Mouse (Mus musculus) hindbrain, embryonic 10.5 days (tissue): Measurements from ENCODE around the gene Depp1. TPM values are rescaled to one million over a fixed set of nuclear protein-coding genes. Genes with fewer than 3 reads are reported as not detected.

Experiments used
- DNase-seq: peaks from one replicate; pipeline ENCODE4 v3.0.0-alpha.2; 2017; ENCODE audit warnings: low spot score
- H3K27ac ChIP-seq: fragments of 300-500 bp; sonication (generic); 2 replicates; pipeline ENCODE4 v1.5.1; 2016; ENCODE audit warnings: mild to moderate bottlenecking, moderate library complexity
- H3K27me3 ChIP-seq: fragments of 300-500 bp; sonication (generic); 2 replicates; pipeline ENCODE4 v1.6.1; 2016; ENCODE audit warnings: mild to moderate bottlenecking; ENCODE audit not compliant: poor library complexity, insufficient read depth, severe bottlenecking
- H3K36me3 ChIP-seq: fragments of 300-500 bp; sonication (generic); 2 replicates; pipeline ENCODE4 v1.6.1; 2016; ENCODE audit warnings: mild to moderate bottlenecking, moderate library complexity
- H3K4me1 ChIP-seq: fragments of 300-500 bp; sonication (generic); replicated peaks from 2 replicates; pipeline ENCODE4 v1.6.1; 2016; ENCODE audit warnings: mild to moderate bottlenecking
- H3K4me3 ChIP-seq: fragments of 300-500 bp; sonication (generic); 2 replicates; pipeline ENCODE4 v1.5.1; 2016; ENCODE audit warnings: mild to moderate bottlenecking, moderate library complexity
- H3K9me3 ChIP-seq: fragments of 300-500 bp; sonication (generic); 2 replicates; pipeline ENCODE4 v1.6.1; 2016; ENCODE audit warnings: mild to moderate bottlenecking, moderate library complexity
- WGBS: fragments of 180-500 bp; shearing (Covaris S2); methylation state at CpG from one replicate; pipeline ENCODE4 v1.1.7; 2016; 5-methylcytosine and 5-hydroxymethylcytosine counted together
- polyA plus RNA-seq: library from polyadenylated mRNA; unstranded; fragments of >200 nt; fragmentation: Nextera tagmentation; extraction: Ambion mirVana; gene quantifications from 2 replicates; pipeline ENCODE4 v1.2.1, GENCODE M21; 2016

The Depp1 gene
- polyA plus RNA-seq, 1 experiment from 2014 or later, result 14.7 TPM

DNA sequence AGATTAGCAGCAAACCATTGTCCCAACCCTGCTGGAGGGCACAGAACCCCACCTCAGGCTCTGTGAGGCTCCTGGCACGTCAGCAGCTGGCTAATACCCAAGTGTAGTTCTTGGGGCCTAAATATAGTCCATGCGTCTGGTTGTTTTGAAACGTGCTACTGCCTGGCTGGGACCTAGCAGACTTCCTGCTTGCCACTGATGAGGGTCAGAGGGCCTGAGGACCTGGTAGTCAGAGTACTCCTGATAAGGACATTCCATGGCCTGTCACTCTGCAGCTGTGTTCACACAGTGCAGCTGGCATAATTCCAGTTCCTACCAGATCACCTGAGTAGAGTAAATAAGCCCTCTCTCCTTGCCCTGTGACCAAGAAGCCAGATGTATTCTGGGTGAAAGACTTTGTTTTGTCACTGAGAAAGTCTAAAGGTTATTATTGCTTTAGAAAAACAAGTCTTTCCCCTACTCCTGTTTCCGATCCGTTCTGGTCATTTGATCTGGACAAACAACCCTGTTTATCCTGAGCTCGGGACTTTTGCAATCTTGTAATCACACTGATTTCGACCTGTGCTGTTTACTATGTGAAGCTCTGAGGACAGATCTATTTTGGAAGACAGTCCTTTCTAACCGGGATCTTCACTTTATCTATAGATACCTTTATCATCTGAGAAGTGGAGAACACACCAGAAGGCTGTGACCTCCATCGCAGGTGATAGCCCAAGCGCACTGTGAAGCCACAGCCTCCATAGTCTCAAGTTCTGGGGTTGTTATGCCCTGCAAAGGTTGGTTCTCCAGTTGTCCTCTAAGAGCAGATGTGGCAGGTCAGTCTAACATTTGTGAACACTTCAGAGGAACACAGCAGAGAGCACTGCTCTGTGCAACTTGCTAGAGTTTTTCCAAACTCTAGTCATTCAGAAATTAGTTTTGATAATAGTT lies 14.9 kb upstream of the Depp1 start:
- H3K36me3 ChIP-seq, result peaks cover 70% of the 10 kb centered on the region
- 73% methylated on average over 10 of the region's 10 CpGs for WGBS

DNA sequence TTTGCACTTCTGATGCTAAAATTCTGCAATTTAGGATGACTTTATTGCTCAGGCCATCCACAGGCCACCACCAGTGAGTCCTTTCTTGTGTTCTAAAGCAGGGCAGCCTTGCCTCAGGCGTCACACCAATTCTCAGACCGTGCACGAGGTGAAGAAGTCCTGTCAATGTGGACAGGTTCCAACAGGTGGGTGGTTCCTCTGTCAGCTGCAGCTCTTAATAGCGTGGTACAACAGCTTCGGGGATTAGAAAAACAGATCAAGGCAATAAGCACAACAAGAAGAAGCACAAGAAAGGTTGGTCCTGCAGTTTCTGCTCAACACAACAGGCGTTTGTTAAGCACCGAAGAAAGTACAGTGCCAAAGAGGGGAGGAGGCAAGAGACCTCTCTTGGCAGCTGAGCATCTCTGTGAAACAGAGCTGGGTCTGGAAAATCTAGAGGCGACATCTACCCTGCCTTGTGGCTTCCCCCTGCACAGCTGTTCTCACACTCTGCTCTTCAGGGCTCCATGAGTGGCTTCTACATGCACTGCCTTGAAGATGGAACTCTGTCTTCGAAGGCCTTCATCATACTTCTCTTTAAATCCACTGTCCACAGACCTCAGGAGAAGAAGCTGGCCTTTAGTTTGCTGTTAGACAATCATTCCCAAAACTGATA lies 13.7 kb upstream of the Depp1 start:
- no peaks in the 10 kb centered on the region for H3K4me1 ChIP-seq
- H3K27me3 ChIP-seq, result no peaks in the 10 kb centered on the region
- H3K36me3 ChIP-seq, result peaks cover 81% of the 10 kb centered on the region
- H3K9me3 ChIP-seq, result no peaks in the 10 kb centered on the region
- WGBS, result 87% methylated on average over 9 of the region's 9 CpGs
- no peak for DNase-seq
- H3K4me3 ChIP-seq, result no peak overlapping the region
- H3K27ac ChIP-seq, result no peak overlapping the region

More for the DNA sequence above, 14.9 kb upstream of the Depp1 start:
- Histone ChIP-seq H3K4me3 (no peak overlapping the region), H3K9me3 (no peaks in the 10 kb centered on the region), H3K27ac (no peak overlapping the region), H3K27me3 (no peaks in the 10 kb centered on the region), H3K4me1 (no peaks in the 10 kb centered on the region)
- no peak for DNase-seq

DNA sequence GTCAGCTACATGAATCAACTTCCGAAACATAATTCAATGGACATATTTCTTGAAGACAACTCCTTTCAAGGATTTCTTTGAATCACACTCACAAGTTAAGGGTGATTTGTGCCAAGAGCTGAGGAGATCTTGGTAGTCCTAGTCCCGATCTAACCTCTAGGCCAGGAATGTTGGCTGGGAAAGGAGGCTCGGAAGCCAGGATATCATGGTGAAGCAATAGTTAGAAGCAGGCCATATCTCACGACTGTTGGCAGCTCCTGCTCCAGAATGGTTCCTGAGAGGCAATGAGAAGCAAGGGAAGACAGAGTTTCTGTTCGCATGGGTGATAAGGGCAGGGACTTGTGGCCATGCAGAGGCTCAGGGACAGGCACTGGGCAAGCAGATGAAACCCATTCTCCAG lies 12.9 kb upstream of the Depp1 start:
- 92% methylated on average over 5 of the region's 5 CpGs for WGBS

DNA sequence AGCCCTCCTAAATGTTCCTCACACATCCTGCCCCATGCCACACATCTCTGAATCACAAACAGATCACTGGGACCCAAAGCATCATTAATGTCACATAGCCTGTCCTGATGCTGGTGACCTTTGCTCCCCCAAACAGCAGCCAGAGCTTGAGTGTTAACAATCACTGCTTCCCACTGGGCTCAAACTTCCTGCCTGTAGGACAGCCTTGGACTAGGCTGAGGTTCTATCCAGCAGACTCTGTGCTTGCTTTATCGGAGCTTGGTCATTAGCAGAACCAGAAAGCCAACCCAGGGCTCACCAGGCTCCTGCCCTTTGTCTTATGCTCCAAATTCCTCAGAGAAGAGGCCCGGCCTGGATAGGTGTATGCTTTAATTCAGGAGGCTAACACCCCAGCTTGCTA lies 11.5 kb upstream of the Depp1 start:
- H3K36me3 ChIP-seq, result peaks cover 95% of the 10 kb centered on the region
- H3K27me3 ChIP-seq, result no peaks in the 10 kb centered on the region
- H3K9me3 ChIP-seq, result no peaks in the 10 kb centered on the region
- WGBS, result 83% methylated on average over 2 of the region's 2 CpGs
- DNase-seq, result no peak
- H3K4me3 ChIP-seq, result no peak overlapping the region
- H3K4me1 ChIP-seq, result no peaks in the 10 kb centered on the region
- H3K27ac ChIP-seq, result no peak overlapping the region; the same call in 1 of the 2 replicates

More for the DNA sequence above, 12.9 kb upstream of the Depp1 start:
- H3K4me1 ChIP-seq, result no peaks in the 10 kb centered on the region
- no peak overlapping the region for H3K27ac ChIP-seq
- H3K4me3 ChIP-seq, result no peak overlapping the region
- no peaks in the 10 kb centered on the region for H3K27me3 ChIP-seq
- H3K36me3 ChIP-seq, result peaks cover 89% of the 10 kb centered on the region
- H3K9me3 ChIP-seq, result no peaks in the 10 kb centered on the region
- no peak for DNase-seq

DNA sequence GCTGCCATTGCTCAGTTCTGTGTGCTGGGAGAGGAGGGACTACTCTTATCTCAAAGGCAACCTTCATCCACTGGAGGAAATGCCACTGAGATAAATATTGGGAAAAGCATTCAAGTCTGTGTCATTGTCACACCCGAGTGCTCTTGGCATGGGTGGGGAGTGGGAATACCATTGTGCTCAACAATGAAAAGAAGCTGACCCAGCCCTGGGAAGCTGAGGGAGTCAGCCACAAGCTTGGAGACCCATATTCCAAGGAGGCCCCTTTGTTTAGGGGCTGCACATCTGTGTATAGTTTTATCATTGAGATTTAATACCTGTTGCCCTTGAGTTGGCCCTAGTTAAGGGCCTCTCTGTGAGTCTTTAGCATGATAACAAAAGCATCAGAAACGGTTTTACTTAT lies 10.7 kb upstream of the Depp1 start:
- Histone ChIP-seq H3K4me3 (no peak overlapping the region), H3K9me3 (no peaks in the 10 kb centered on the region), H3K27ac (no peak overlapping the region), H3K27me3 (no peaks in the 10 kb centered on the region), H3K4me1 (no peaks in the 10 kb centered on the region), H3K36me3 (peaks cover 95% of the 10 kb centered on the region)
- WGBS, result 69% methylated on average over 2 of the region's 2 CpGs
- DNase-seq, result no peak

DNA sequence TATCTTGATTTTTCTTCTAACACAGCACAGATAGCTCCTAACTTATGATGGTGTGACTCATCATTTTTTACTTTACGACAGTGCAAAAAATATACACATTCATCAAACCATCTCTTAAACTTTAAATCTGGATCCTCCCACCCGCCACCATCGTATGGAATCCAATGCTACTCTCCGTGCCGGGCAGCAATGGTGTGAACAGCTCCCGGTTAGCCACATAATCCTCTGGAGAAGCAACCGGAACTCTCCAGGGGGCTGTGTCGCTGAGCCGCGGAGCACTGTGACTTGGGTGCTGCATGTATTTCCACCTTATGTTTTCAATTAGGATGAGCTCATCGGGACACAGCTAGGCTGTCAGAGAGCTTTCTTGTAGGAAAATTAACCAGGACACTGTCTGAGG lies 7.5 kb upstream of the Depp1 start:
- no peak overlapping the region for H3K27ac ChIP-seq
- H3K36me3 ChIP-seq, result peaks cover 94% of the 10 kb centered on the region
- H3K9me3 ChIP-seq, result no peaks in the 10 kb centered on the region
- H3K4me1 ChIP-seq, result no peaks in the 10 kb centered on the region
- H3K4me3 ChIP-seq, result no peak overlapping the region
- WGBS, result 88% methylated on average over 11 of the region's 11 CpGs
- no peak for DNase-seq
- no peaks in the 10 kb centered on the region for H3K27me3 ChIP-seq

DNA sequence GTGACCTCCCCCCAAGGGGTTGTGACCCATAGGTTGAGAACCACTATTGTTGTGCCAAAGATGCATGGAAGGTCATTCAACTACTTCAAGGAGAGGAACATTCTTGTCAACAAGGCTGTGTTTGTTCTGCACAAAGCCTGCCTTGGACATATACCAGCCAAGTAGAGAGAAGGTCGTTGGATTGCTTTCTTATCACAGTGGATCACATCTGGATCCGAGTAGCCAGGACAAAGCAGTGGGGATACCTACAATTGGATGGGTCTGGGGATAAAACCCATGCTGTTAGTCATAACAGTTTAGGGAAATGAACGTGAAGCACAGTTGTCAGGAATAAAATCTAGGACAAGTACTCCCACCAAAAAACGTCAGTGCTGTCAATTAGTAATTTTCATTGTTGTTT lies 6.5 kb upstream of the Depp1 start:
- WGBS, result 48% methylated on average over 4 of the region's 4 CpGs
- no peaks in the 10 kb centered on the region for H3K9me3 ChIP-seq
- H3K4me1 ChIP-seq, result no peaks in the 10 kb centered on the region
- no peak overlapping the region for H3K4me3 ChIP-seq
- no peaks in the 10 kb centered on the region for H3K27me3 ChIP-seq
- peaks cover 84% of the 10 kb centered on the region for H3K36me3 ChIP-seq
- no peak for DNase-seq
- no peak overlapping the region for H3K27ac ChIP-seq

DNA sequence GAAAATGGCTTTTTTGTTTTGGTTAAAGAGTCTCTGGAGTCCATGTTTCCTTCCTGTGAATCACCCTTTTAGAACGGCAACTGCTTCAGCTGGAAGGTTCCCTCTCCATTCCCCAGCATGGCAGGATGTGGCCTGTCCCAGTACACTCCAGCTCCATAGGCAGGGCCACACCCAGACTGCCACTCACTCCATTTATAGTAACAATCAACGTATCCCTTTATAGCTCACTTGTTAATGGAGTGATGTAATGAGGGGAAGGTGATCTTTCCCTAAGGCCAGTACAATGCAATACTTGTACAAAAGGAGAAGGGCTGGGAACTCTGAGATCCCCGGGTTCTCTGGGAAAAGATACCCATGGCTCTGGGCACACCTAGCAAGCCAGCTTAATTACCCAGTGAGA lies 6.1 kb upstream of the Depp1 start:
- H3K9me3 ChIP-seq, result no peaks in the 10 kb centered on the region
- no peak for DNase-seq
- H3K36me3 ChIP-seq, result peaks cover 81% of the 10 kb centered on the region
- WGBS, result 72% methylated on average over 3 of the region's 3 CpGs
- no peaks in the 10 kb centered on the region for H3K27me3 ChIP-seq
- H3K4me3 ChIP-seq, result no peak overlapping the region
- H3K27ac ChIP-seq, result no peak overlapping the region
- H3K4me1 ChIP-seq, result no peaks in the 10 kb centered on the region

DNA sequence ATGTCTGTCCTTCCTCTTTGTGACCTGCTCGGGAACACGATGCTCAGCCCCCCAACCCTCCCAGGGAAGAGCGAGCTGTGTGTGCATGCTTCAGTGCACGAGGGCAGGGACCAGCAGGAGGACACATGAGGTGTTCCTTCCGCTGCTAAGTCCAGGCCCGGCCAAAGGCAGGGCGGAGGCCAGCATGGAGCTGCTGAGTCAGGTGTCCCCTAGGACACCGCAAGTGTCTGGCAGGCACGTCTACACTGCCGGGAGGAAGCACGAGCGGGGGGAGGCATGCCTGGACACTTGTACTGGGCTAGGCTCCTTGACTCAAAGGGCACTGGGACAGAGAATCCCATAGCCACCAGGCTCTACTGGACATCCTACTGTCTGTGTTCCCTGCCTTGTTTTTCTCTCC lies 2.6 kb upstream of the Depp1 start:
- WGBS, result 75% methylated on average over 12 of the region's 12 CpGs
- Histone ChIP-seq H3K36me3 (peaks cover 69% of the 10 kb centered on the region), H3K27me3 (no peaks in the 10 kb centered on the region)

DNA sequence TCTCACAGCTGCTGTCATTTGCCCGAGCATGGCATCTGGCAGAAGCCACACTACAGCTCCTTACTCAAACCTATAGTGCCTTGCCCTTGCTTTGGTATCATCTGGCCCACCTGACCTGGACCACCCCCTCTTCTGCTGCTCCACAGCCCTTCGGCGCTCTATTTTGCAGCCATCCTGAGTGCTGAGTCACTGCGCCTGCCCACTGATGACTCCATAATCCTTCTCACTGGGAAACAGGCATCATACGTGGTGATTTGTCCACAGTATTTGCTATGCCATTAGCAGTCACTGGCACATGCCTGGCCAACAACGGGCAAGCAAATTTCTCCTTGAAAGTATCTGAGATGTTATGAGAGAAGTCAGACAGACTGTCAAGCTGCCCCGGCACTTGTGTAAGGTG lies 598 bp upstream of the Depp1 start:
- Histone ChIP-seq H3K27ac (no peak overlapping the region), H3K27me3 (no peaks in the 10 kb centered on the region), H3K4me3 (no peak overlapping the region), H3K4me1 (peaks cover 12% of the 10 kb centered on the region), H3K9me3 (no peaks in the 10 kb centered on the region), H3K36me3 (peaks cover 55% of the 10 kb centered on the region)
- DNase-seq, result no peak
- WGBS, result 89% methylated on average over 7 of the region's 7 CpGs

More for the DNA sequence above, 2.6 kb upstream of the Depp1 start:
- peaks cover 7% of the 10 kb centered on the region for H3K4me1 ChIP-seq
- no peaks in the 10 kb centered on the region for H3K9me3 ChIP-seq
- H3K27ac ChIP-seq, result 0 out of 2 replicates have a peak overlapping the region, but pooled peaks have one; percentile 8
- no peak overlapping the region for H3K4me3 ChIP-seq
- no peak for DNase-seq

DNA sequence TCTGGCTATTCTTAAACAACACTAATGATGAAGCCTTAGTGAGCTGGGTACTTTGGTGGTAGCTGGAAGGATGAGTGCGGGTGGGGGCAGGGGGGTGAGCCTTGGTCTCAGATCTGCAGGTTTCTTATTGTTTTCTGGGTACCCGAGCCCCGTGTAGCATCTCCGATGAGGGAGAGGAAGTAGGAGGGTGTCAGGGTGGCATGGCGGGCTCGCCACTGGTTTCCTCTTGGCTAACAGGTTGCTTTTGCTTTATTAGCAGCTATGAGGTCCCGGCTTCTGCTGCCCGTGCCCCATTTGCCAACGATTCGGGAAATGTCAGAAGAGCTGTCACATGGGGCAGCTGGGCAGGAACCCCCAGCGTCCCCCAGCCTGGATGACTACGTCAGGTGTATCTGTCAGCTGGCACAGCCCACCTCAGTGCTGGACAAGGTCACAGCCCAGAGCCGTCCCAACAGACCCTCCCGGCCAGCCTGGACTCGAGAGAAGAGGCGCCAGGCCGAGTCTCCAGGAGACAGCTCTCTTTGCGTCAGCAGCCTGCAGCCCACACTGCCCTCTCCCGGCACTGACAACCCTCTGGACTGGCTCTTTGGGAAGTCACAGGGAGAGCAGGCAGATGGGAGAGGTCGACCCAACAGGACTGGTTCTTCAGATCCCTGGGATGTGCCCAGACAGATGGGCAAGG lies 1.2 kb downstream of the Depp1 start:
- Histone ChIP-seq H3K4me3 (peak overlapping the region; percentile 12; the same call in 1 of the 2 replicates), H3K27ac (peak overlapping the region; percentile 45; the same call in 1 of the 2 replicates), H3K27me3 (no peaks in the 10 kb centered on the region), H3K9me3 (no peaks in the 10 kb centered on the region), H3K4me1 (peaks cover 18% of the 10 kb centered on the region), H3K36me3 (peaks cover 48% of the 10 kb centered on the region)
- 81% methylated on average over 20 of the region's 20 CpGs for WGBS
- no peak for DNase-seq

DNA sequence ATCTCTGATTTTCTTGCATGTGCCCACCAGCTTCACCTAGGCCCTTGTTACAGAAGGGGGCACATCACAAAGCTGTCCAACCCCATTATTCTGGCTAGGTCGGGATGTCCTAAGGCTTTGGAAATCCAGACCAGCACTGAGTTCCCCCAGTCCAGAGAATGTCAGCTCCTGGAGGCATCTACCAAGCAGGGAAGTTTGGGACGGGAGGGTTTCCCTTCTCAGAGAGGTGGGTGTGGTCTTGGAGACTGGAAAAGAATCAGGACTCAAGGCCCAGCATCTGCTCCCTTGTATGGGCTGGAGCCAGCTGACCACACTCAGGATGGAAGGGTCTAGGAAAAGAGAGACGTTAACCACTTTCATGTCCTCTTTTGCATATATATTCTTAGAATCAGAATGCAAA lies 2.8 kb downstream of the Depp1 start:
- Histone ChIP-seq H3K9me3 (no peaks in the 10 kb centered on the region), H3K4me3 (no peak overlapping the region), H3K4me1 (peaks cover 18% of the 10 kb centered on the region), H3K27ac (no peak overlapping the region), H3K27me3 (no peaks in the 10 kb centered on the region), H3K36me3 (peaks cover 52% of the 10 kb centered on the region)
- WGBS, result 68% methylated on average over 3 of the region's 3 CpGs
- DNase-seq, result no peak
